Mouse (Mus musculus): ENCODE results near the gene Nr5a1.

The Nr5a1 gene

DNA sequence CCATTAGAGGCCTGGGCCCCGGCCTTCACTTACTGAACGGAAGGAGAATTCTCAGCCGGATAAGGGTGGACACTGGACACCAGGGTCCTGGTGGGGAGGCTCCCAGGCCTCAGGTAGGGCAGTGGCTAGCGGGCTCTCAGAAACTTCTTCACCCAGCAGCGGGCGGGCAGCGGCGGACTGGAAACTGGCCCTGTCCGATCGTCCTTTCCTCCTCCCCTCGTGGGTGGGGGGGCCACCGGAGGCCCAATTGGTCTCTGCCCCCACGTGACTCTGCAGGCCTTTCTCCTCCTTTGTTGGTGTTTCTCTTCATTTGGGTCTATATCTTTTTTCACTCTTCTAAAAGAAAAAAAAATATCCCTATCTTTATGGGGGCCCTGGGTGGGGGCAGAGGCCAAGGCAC lies at the start of gene Nr5a1:
Gene Nr5a1 (minus strand): TSS at position 219 of the 400 bp plus-strand sequence.
- Histone ChIP-seq H3K4me3 (replicated peaks; ENCODE audit: low read length) (no peak within 1 kb of the TSS), H3K4me1 (replicated peaks; ENCODE audit: low read depth, low read length) (peaks cover 33% of the 10 kb centered on the region), H3K9me3 (ENCODE audit: low read length) (no peaks in the 10 kb centered on the region), H3K27me3 (ENCODE audit: insufficient read depth, low read length) (peaks cover 87% of the 10 kb centered on the region), H3K36me3 (ENCODE audit: insufficient read depth, low read length) (no peaks in the 10 kb centered on the region)
- TF ChIP-seq CTCF (conservative IDR thresholded peaks at IDR 0.05; ENCODE audit: low read length): no peak
- TF ChIP-seq POU5F1 (IDR thresholded peaks at IDR 0.05; ENCODE audit: borderline replicate concordance, low read length): no peak
- no peak for TF ChIP-seq NANOG (IDR thresholded peaks at IDR 0.05; ENCODE audit: borderline replicate concordance, low read length)

DNA sequence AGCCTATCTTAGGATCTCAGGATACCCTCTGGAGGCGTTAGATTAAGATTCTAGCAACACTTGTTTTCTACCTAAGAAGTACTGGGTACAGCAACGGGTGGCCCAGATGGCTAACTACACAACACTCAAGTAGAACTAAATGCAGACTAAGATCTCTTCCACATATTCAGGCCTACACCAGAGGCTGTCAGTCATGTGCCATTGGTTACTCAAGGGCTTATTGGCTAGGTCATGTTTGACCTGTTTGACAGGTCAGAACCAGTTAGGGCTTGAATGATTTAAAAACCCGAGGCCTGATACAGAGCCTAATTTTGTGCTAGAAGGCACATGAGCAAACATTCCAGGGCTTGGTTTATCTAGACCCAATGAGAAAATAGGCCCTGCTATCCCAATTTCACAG lies 25.5 kb upstream of the Nr5a1 start:
- Histone ChIP-seq H3K36me3 (ENCODE audit: insufficient read depth, low read length) (peaks cover 30% of the 10 kb centered on the region), H3K4me3 (replicated peaks; ENCODE audit: low read length) (no peak overlapping the region), H3K27me3 (ENCODE audit: insufficient read depth, low read length) (no peaks in the 10 kb centered on the region), H3K4me1 (replicated peaks; ENCODE audit: low read depth, low read length) (peaks cover 11% of the 10 kb centered on the region), H3K9me3 (ENCODE audit: low read length) (no peaks in the 10 kb centered on the region)
- TF ChIP-seq POU5F1 (IDR thresholded peaks at IDR 0.05; ENCODE audit: borderline replicate concordance, low read length) (no peak), NANOG (IDR thresholded peaks at IDR 0.05; ENCODE audit: borderline replicate concordance, low read length) (no peak), CTCF (conservative IDR thresholded peaks at IDR 0.05; ENCODE audit: low read length) (no peak)

GRCm38 (mm10) chr2:38739410-38739809 lies 25.1 kb upstream of the Nr5a1 start:
- TF ChIP-seq NANOG (IDR thresholded peaks at IDR 0.05; ENCODE audit: borderline replicate concordance, low read length): no peak
- peak; percentile 75 for TF ChIP-seq CTCF (conservative IDR thresholded peaks at IDR 0.05; ENCODE audit: low read length)
- Histone ChIP-seq H3K36me3 (ENCODE audit: insufficient read depth, low read length) (peaks cover 32% of the 10 kb centered on the region), H3K27me3 (ENCODE audit: insufficient read depth, low read length) (no peaks in the 10 kb centered on the region)

DNA sequence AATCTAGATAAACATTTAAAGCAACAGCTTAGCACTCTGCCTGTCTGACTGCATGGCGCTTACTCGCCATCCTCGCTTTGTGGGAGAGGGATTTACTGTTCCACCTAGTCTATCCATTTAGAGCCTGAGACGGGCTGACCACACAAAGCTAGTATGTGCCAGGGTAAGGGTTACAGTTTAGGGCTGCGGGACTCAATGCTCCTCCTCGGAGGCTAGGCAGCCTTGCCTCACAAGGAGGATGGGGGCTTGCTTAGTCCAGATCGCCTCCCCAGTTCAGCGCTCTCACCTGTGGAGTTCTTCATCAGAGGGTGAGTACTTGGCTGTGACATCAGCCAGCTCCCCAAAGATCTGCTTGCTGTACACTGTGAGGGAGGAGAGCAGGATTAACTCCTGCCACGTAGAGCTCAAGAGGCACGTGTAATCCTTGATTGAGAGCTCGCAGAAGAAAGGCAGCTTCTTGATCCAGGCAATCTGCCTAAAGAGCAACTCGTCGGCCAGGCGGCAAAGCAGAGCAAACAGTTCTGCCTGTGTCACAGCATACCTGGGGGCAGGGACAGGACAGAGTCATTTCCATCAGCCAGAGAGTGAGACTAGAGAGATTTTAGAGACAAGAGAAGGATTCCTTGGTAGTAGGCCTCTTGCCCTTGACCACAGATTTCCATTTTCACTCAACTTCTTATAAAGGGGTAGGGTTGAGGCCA lies 24.4 kb upstream of the Nr5a1 start:
- no peak for TF ChIP-seq POU5F1 (IDR thresholded peaks at IDR 0.05; ENCODE audit: borderline replicate concordance, low read length)
- no peak for TF ChIP-seq CTCF (conservative IDR thresholded peaks at IDR 0.05; ENCODE audit: low read length)
- no peak for TF ChIP-seq NANOG (IDR thresholded peaks at IDR 0.05; ENCODE audit: borderline replicate concordance, low read length)
- H3K27me3 ChIP-seq (ENCODE audit: insufficient read depth, low read length): no peaks in the 10 kb centered on the region
- peaks cover 11% of the 10 kb centered on the region for H3K4me1 ChIP-seq (replicated peaks; ENCODE audit: low read depth, low read length)
- no peaks in the 10 kb centered on the region for H3K9me3 ChIP-seq (ENCODE audit: low read length)
- peaks cover 33% of the 10 kb centered on the region for H3K36me3 ChIP-seq (ENCODE audit: insufficient read depth, low read length)
- H3K4me3 ChIP-seq (replicated peaks; ENCODE audit: low read length): no peak overlapping the region

More at GRCm38 (mm10) chr2:38739410-38739809, 25.1 kb upstream of the Nr5a1 start:
- Histone ChIP-seq H3K4me1 (replicated peaks; ENCODE audit: low read depth, low read length) (peaks cover 11% of the 10 kb centered on the region), H3K4me3 (replicated peaks; ENCODE audit: low read length) (no peak overlapping the region), H3K9me3 (ENCODE audit: low read length) (no peaks in the 10 kb centered on the region)

DNA sequence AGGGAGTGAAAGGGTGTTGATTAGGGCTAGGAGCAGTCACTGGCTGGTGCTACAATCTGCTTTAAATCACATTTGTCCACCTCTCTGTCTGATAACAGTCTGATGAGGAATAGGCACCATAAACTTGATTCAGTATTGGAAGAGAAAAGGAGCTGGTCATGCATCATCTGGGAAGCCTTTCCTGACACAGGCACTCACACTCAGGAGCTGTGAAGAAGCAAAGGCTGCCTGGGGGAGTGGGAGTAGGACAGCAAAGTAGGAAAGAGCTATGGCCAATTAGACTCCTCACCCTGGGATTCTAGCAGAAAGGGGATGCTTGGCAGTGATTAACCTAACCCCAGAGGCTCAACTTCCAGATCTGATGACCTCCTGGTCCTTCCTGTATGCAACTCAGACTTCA lies 21.4 kb upstream of the Nr5a1 start:
- H3K27me3 ChIP-seq (ENCODE audit: insufficient read depth, low read length): no peaks in the 10 kb centered on the region
- H3K4me3 ChIP-seq (replicated peaks; ENCODE audit: low read length): no peak overlapping the region
- H3K36me3 ChIP-seq (ENCODE audit: insufficient read depth, low read length): peaks cover 22% of the 10 kb centered on the region
- H3K4me1 ChIP-seq (replicated peaks; ENCODE audit: low read depth, low read length): peaks cover 11% of the 10 kb centered on the region
- H3K9me3 ChIP-seq (ENCODE audit: low read length): no peaks in the 10 kb centered on the region
- TF ChIP-seq POU5F1 (IDR thresholded peaks at IDR 0.05; ENCODE audit: borderline replicate concordance, low read length) (no peak), NANOG (IDR thresholded peaks at IDR 0.05; ENCODE audit: borderline replicate concordance, low read length) (no peak), CTCF (conservative IDR thresholded peaks at IDR 0.05; ENCODE audit: low read length) (no peak)

- H3K4me1 ChIP-seq (replicated peaks; ENCODE audit: low read depth, low read length): peaks cover 11% of the 10 kb centered on the region
- no peaks in the 10 kb centered on the region for H3K27me3 ChIP-seq (ENCODE audit: insufficient read depth, low read length)
- TF ChIP-seq CTCF (conservative IDR thresholded peaks at IDR 0.05; ENCODE audit: low read length): no peak
- TF ChIP-seq POU5F1 (IDR thresholded peaks at IDR 0.05; ENCODE audit: borderline replicate concordance, low read length): no peak
- TF ChIP-seq NANOG (IDR thresholded peaks at IDR 0.05; ENCODE audit: borderline replicate concordance, low read length): no peak
- H3K36me3 ChIP-seq (ENCODE audit: insufficient read depth, low read length): peaks cover 17% of the 10 kb centered on the region
- H3K9me3 ChIP-seq (ENCODE audit: low read length): no peaks in the 10 kb centered on the region
- no peak overlapping the region for H3K4me3 ChIP-seq (replicated peaks; ENCODE audit: low read length)
Measured at GRCm38 (mm10) chr2:38734721-38735120, 20.4 kb upstream of the Nr5a1 start.

- Histone ChIP-seq H3K9me3 (ENCODE audit: low read length) (no peaks in the 10 kb centered on the region), H3K4me1 (replicated peaks; ENCODE audit: low read depth, low read length) (no peaks in the 10 kb centered on the region), H3K27me3 (ENCODE audit: insufficient read depth, low read length) (no peaks in the 10 kb centered on the region), H3K4me3 (replicated peaks; ENCODE audit: low read length) (no peak overlapping the region), H3K36me3 (ENCODE audit: insufficient read depth, low read length) (peaks cover 19% of the 10 kb centered on the region)
- TF ChIP-seq NANOG (IDR thresholded peaks at IDR 0.05; ENCODE audit: borderline replicate concordance, low read length) (no peak), CTCF (conservative IDR thresholded peaks at IDR 0.05; ENCODE audit: low read length) (no peak), POU5F1 (IDR thresholded peaks at IDR 0.05; ENCODE audit: borderline replicate concordance, low read length) (no peak)
Measured at GRCm38 (mm10) chr2:38730331-38730827, 16.0 kb upstream of the Nr5a1 start.

- Histone ChIP-seq H3K4me1 (replicated peaks; ENCODE audit: low read depth, low read length) (peaks cover 15% of the 10 kb centered on the region), H3K36me3 (ENCODE audit: insufficient read depth, low read length) (peaks cover 15% of the 10 kb centered on the region), H3K27me3 (ENCODE audit: insufficient read depth, low read length) (peaks cover 7% of the 10 kb centered on the region; the same call in 1 of the 2 replicates)
Measured at GRCm38 (mm10) chr2:38725427-38725826, 11.1 kb upstream of the Nr5a1 start.

More at GRCm38 (mm10) chr2:38725427-38725826, 11.1 kb upstream of the Nr5a1 start:
- no peak overlapping the region for H3K4me3 ChIP-seq (replicated peaks; ENCODE audit: low read length)
- TF ChIP-seq NANOG (IDR thresholded peaks at IDR 0.05; ENCODE audit: borderline replicate concordance, low read length): no peak
- no peak for TF ChIP-seq POU5F1 (IDR thresholded peaks at IDR 0.05; ENCODE audit: borderline replicate concordance, low read length)
- TF ChIP-seq CTCF (conservative IDR thresholded peaks at IDR 0.05; ENCODE audit: low read length): no peak
- no peaks in the 10 kb centered on the region for H3K9me3 ChIP-seq (ENCODE audit: low read length)

Measured in E14TG2a.4 (cell line).